Mouse (Mus musculus) embryo, embryonic 11.5 days (tissue): ENCODE results near the gene Epha1.

Experiments used
- DNase-seq: peaks from one replicate; pipeline ENCODE4 v3.0.0-alpha.2; 2012; ENCODE audit warnings: low read depth, low spot score

The Epha1 gene

DNA sequence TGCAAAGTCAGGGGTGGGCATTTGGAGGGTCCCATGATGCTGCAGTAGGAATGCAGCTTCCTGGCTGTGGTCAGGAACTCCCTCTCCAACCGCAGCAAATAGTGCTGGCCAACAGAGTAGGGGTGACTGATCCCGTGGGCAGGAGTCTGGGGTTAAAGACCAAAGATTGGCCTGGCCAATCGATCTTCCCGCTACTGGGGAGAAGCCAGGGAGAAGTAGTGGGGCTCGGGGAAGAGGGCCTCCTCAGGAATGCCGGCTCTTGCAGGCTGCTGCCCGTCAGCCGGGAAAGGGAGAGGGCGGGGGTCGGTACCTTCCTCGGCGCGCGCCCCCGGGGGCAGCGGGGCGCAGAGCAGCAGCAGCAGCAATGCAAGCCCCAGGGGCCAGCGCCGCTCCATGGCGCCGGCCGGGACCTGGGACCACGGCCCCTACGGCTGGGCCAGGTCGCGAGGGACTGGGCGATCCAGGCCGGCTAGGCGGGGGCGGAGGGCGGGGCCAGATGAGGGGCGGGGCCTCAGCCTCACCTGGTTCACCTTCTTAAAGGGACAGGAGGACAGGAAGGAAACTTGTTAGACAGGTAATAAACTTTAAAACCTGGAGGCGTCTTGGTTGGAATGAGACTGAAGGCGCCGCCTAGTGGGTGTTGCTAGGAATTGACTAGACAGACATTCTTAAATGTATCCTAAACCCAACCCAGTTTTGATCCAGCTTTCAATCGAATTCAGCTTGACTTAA is at the start of gene Epha1:
TSS of gene Epha1 (minus strand) at position 453 of the 732 bp plus-strand sequence.
- no peak for DNase-seq

DNA sequence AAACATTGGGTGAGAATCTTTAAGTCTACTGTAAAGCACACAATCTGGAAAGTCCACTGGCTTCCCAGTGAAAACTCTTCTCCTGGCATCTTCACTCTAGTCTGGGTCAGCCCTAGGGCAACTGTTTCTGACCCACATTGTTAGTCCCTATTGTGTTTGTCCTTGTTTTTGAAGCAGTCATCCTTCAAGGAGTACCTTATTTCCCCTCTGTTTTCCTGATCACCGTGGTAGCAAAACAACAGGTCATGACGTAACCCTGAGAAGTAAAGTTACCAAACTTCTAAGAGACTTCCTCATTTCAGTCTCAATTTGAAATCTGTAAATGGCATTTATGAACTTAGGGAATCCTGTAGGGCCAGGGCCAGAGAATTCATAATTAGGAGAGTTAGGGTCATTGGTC is 48.4 kb upstream of the Epha1 start:
- DNase-seq, result no peak

DNA sequence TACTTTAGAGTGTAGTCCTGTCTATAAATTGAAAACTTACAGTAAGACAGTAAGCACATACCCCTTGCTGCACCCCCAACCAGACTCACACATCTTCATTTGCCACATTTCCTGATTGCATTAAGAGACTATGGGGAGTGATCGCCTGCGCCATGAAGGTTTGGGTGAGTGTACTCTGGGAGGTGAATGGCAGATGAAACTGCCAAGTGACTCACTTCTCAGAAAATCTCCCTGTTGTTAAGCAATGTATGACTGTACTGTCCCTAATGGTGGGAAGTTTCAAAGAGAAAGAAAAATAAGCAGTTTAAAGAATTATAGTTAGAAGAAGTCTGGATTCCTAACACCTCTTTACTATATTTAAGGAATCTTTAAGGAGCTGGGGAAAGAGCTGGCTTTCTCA is 46.4 kb upstream of the Epha1 start:
- DNase-seq, result no peak

DNA sequence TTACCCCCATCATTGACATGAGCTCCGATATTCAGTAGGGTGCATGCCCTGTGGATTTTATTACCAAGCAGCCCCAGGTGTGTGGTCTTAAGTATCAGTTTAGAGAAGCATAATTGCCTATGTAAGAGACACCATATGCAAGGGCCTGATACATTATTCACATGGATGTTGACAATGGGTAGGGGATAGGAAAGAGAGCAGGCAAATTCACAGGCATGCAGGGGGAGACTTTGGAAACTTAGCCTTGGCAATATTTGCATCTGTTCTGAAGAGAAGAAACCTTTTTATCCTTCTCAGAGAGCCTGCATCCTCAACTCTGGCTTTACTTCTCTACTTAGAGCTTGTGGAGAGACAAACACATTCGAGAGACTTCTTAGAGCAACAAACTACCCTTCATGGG is 32.1 kb upstream of the Epha1 start, which contains the start of gene Tas2r135:
TSS of gene Tas2r135 (plus strand) at position 301 of the 400 bp plus-strand sequence.
- no peak for DNase-seq

DNA sequence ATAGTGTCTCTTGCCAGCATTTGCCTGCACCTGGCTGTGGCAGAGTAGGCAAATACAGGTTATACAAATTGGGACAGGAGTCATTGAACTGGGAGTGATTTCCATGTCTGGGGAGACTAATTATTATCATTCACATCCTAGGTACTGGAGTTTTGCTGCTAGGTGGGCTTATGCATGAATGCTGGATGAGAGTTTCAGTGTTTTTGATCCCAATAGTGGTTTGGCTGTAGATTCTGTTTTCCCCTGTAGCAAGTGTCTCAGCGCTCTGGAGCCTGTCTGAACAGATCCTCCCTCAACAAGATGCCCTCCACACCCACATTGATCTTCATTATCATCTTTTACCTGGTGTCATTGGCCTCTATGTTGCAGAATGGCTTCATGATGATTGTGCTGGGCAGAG is 26.9 kb upstream of the Epha1 start, which contains the start of gene Tas2r143:
TSS of gene Tas2r143 (plus strand) at position 301 of the 400 bp plus-strand sequence.
- no peak for DNase-seq

DNA sequence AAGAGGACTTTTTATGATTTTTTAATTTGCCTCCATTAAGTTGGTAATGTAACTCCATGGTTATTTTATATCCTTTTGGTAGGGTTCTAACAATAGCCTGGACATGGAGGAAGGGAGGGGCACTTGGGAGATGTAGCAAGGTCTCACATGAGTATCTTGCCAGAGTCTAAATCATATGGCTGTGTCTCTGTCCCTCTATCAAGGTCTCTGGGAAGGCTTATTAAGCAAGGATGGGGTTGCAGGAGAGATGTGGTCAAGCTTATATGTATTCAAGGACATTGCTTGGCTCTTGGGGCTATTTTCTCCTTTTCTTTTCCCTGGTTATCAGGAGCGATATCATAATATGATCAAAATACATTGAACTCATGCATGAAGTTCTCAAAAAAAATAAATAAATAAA is 25.9 kb upstream of the Epha1 start:
- DNase-seq, result no peak

DNA sequence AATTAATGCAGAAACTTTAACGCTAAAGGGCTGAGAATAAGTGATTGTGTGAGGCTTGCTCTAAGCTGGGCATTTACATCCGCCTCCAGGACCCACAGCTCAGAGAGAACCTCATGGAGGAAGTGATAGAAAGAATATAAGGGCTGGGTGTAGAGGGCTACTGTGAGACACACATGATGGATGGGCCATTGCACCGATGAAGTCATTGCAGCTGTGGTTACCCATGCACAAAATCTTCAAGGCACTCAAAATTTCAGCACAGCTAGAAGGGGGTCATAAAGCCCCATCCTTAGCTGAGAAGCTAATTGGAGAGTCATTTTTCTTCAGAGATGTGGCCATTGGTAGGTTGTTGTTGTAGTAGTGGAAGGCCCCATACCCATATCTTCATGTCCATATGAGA is 25.2 kb upstream of the Epha1 start:
- DNase-seq, result no peak

DNA sequence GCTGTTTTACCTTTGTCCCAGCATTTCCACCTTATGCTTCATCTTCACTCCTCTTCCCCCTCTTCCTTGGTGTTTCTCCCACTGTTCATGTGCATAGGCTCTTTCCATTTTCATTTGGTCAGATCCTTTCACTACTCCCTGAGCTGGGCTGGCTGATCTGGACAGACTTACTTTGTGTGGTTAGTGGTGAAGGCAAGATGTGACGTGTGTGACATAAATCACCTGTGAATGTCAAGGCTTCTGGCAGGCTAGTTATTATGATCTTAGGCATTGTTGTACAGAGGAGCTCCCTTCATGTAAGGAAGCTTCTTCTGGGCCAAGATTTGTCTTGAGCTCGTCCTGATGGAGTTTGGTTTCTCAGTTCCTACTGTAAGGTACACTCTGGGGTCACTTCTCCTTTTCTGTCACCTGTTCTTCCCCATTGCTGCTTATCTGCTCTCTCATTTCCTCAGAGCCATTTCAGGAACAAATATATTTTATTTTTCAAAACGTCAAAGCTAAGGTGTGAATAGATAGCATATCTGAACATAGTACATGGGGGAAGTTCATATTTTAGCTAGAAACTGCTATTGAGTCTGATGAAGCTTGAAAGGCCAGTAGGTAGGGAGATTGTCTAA is 24.1 kb upstream of the Epha1 start:
- DNase-seq, result no peak

DNA sequence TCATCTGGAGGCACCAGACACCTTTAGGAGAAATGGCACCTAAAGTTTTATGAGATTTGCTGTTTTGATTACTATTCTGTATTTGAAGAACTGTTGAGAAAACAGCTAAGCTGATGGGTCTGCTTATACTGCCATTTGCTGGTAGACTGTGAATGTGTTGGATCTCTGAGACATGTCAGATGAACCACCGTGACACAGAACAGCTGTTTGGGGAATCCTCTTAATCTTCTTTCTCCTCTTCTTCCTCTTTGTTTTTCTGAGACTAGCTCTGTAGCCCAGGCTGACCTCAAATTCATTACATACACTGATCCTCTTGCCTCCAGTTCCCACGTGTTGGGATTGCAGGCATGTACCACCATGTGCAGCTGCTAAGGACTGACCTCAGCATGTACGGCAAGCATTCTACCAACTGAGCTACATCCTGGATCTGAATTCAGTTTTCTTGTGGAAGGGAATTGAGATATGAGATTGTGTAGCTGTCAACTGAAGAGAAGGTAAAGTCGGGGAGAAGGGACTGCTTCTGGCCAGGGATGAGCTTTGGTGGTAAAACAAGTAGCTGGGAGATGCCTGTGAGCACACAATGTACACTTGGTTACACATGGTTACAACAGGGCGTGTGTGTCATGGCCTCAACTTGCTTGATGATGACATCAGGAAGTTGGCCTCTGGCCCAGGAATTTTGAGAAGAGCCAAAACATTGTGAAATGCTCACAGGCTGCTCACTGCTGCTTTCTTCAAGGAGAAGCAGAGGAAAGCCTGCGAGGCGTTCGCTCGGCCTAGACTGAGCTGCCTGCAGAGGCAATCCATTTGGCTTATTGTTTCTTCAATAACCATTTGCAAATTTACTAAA is 23.1 kb upstream of the Epha1 start:
- DNase-seq, result no peak

DNA sequence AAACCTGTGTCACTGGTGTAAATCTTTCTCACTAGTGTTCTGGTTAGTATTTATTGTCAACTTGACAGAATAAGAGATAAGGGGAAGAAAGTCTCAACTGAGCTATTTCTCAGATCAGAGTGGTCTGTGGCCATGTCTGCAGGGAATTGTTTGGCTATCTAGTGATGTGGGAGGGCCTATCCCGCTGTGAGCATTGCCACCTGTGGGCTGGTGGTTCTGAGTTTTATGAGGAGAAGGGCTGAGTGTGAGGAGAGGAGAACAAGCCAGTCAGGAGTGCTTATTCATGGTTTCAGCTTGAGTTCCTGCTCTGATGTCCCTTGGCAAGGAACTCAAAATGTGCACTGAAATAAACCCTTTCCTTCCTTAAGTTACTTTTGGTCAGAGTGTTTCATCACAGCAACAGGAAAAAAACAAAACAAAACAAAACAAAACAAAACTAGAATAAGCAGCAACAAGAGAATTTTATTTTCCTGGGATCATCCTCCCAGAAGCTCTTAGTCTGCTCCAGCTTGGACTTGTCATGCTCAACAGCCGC is 18.8 kb upstream of the Epha1 start:
- no peak for DNase-seq

DNA sequence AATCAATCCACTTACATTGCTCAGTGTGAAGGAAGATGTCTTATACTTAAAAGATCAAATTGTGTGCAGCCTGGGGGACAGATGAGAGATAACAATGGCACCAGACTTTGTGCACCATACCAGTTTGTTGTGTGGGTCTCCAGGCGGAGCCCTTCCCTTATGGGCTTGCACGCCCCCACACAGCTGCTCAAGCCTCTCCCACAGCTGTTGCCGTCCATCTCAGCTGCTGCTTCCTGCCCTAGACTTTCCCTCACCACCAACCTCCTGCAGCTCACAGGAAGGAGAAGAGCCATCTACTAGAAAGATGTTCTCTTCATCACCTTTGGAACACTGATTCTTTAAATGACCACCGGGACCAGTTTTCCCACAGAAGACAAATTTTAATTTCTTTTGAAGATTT is 12.6 kb upstream of the Epha1 start:
- DNase-seq, result no peak

DNA sequence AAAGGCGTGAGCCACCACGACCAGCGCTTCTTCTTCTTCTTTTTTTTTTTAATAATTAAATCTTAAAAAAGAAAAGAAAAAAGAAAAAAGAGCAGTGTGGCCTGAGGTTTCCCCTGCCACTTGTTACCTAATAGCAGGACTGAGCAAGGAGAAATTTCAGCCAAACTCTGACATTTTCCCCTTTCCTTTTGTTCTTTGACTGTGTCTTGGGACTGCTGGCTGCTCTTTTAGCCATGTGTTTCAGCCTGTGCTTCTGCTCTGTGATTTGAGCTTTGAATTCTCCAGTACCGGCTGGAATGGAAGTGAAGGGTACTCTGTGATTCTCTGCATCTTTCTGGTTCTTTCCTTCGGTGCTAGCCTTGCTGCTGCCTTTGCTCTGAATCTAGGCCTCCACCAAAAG is 10.3 kb upstream of the Epha1 start:
- DNase-seq, result no peak

DNA sequence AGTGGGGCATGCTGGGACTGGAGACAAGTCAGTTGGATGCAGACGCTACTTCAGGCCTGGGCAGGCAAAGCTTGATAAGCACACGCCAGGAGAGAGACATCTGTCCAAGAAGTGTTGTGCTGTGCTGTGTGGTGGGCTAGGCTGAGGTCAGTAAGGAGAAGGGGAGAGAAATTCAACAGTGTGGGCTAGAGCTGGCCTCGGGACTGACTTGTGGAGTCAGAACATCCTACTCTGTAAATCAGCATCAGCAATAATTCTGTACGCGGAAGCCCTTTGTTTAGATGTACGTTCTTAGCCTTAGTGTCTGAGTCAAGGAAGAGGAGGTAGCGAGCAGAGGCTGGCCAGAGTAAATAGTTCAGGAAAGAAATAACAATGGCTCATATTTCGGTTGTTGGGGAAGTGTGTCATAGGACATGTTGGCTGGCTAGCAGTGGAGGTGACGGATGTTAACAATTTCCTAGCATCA is 8.9 kb upstream of the Epha1 start:
- DNase-seq, result no peak

DNA sequence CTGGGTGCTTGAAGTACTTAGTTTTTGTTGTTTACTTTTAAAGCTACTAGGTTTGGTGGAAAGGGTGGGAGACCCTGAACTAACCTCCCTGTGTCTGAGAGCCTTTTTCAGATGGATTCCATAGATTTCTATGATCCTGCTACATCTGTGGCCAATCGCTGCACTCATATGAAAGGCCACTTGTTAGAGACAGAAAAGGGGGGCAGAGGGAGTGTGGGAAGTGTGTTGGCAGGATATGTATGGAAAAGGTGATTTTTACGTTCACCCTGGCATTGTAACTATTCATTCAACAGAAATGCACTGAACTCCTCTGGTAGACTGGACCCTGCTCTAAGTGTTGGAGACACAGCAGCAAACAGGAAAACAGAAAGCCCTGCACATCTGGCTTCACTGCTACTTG is 8.2 kb upstream of the Epha1 start:
- no peak for DNase-seq

DNA sequence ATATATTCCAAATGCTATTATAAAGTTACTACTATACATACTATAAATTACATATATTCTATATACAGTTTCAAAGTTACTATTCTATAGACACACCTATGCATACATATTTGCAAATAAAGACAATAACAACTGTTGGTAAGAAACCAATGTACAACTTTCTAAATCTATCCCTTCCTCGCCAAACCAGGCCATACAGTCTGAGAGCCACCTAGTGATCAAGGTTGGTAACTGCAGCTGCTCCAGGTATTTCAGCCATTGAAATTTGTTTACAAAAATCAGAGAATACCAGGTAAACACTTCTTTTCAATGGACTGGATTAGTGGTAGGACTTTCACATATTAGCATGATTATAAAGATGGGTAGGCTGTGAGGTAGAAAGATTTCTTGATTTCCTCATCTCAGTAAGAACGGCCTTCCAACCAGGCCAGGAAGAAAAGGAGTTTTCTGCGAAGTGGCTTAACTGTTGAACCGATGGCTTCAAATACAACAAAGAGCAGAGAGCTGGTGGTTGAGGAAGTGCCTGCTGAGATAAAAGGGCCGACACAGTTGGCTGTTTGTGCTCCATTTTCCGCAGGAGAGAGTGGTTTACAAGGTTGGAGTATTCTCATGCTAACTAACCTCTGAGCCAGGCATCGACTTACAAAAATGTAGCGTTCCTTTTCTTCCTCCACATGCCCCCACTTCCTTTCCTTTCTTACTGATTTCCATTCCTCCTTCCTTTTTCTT is 7.5 kb upstream of the Epha1 start:
- no peak for DNase-seq

DNA sequence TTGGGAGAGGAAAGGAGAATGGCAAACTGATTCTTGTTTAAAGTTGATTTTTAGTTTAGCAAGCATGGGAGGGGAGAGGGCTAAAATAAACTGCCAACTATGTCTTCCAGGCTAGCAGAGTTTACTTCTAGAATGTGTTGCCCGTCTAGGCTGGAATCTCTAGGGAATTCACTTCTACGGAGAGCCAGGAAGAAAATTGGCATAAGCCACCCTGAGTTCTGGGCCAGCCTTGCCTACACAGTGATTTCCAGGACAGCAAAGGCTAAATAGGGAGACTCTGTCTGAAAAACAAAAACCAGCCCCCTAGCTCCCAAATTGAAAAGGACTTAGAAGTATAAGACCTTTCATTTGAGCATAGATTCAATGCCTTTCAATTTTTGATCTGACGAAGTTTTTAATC is 6.5 kb upstream of the Epha1 start:
- DNase-seq, result no peak

DNA sequence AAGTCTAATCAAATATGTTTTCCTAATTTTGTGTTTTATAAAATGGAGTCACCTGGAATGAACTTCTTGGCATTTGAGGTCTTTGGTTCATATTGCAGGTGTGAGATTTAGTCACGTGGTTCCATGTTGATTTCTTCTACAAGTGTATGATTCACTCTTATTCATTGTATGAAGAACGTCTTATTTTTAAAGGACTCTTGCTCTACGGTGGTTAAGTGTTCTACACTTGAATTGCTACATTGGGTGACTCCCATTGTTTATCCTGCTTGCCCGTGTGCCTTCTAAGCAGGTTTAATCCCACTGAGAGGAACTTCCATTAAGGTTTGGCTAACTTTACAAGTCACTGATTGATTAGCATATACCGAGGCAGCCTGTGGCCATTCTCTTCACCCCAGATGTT is 4.2 kb upstream of the Epha1 start:
- DNase-seq, result no peak

DNA sequence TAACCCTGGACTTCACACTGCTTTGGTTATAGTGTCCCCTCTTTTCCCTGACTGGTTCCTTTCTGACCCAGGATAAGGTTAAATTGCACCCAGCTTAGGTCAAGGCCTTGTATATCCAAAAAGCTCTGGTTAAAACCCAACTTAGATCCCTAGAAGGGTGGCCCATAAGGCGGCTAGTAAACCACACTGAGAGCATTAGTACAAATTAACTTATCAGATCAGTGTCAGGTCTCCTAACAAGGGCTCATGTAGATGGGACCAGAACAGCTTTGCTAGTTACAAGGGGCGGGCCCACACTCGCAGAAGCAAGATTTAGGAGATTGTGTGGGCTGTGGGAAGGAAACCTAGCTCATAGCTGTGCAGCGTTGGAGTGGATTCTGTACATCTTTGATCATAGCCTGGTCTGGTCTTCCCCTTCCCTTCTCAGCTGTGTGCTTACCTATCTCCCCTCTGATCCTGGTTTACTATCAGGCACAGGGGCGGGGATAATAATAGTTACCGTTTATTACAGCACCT is 3.5 kb upstream of the Epha1 start:
- DNase-seq, result no peak

DNA sequence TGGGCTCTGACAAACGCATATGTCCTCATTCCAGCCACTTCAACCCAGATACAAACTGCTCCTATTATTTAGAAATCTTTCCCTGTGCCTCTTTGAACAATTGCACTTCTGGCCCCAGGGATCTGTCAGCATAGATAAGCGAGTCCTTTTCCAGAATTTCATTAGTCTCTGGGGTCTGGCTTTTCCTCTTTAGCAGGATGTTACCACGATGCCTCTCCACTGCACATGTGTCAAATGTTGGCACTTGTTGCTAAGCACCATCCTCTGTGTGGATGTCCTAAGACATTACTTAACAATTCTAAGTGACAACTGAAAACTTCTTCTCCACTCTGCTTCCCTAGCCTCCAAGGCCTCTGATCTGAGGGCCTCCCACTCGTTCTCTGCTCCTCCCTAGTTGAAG is 2.9 kb upstream of the Epha1 start:
- no peak for DNase-seq

DNA sequence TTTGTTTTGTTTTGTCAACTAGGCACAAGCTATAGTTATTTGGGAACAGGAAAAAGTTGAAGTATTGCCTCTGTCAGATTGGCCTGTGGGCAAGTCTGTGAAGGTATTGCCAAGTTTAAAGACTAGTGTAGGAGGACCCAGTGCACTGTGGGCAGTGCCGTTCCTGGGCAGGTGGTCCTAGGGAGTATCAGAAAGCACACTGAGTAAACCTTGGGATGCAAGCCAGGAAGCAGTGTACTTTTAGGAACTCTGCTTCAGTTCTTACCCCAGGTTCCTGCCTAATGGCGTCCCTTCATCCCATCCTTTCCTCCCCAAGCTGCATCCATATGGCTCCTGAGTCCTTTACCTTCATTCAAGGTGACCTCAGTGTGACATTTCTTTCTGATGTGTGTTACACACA is 2.1 kb upstream of the Epha1 start:
- no peak for DNase-seq

DNA sequence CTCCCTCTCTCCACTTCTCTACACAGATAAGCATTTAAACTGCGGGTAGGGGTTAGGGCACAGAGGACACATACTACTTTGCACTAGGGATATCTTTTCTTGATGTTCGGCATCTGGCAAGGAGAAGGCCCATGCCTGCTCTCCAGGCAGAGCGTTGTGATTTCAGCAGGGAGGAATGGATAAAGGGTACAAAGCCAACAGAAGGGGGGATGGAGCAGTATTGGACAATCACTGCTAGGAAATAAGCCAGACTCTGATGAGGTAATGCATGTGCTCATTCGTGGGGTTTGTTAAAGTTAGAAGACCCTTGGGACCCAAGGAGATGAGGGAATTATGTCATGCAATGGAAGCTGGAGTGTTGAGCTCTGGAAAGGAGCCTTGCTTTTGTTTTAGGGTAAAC is 1.6 kb upstream of the Epha1 start:
- no peak for DNase-seq
